Mouse (Mus musculus) ES-Bruce4 (cell line): ENCODE measurements around the gene Trpm2.

Experiments used
- CTCF ChIP-seq: IDR thresholded peaks from one replicate; pipeline ENCODE4 v1.8.1; 2011; ENCODE audit warnings: low read depth, low read length
- POLR2A ChIP-seq: IDR thresholded peaks from one replicate; pipeline ENCODE4 v1.8.1; 2011; ENCODE audit warnings: low read length; ENCODE audit not compliant: insufficient read depth

GRCm38 (mm10) chr10:77882553-77882952, 87.8 kb downstream of the Trpm2 start:
- peak; percentile 29 for TF ChIP-seq CTCF
- TF ChIP-seq POLR2A, result no peak
